Comparison of ENCODE assay signal across 12 mouse cellular contexts in genomic region chr9:98842117-98842516, GRCm38 (mm10). TPM values are rescaled to one million over a fixed set of nuclear protein-coding genes. Genes with fewer than 3 reads are reported as not detected.
DNase-seq lines count a peak whose midpoint lies in the region; ATAC-seq lines count a peak whose summit lies in the region.
"Had no signal": no experiment of that assay in that cellular context is flagged by ENCODE, and none has a peak within 500 bp of the region (broad histone marks: within the 10 kb centered on the region; RNA-seq: fewer than 3 reads in every experiment).

Gene Prr23a1 (plus strand): TSS chr9:98842503.

- H3K27me3 ChIP-seq in intestine, embryonic 14.5 days (replicated peaks; ENCODE audit: control insufficient read depth, insufficient read depth, low read length): no peaks in the 10 kb centered on the region
- H3K27me3 ChIP-seq in intestine, embryonic 16.5 days (replicated peaks; ENCODE audit: control insufficient read depth, insufficient read depth, low read length): no peaks in the 10 kb centered on the region
- H3K27me3 ChIP-seq in embryonic facial prominence, embryonic 10.5 days (replicated peaks; ENCODE audit: low read depth, poor library complexity, severe bottlenecking): peaks cover 14% of the 10 kb centered on the region
- H3K27me3 ChIP-seq in hindbrain, embryonic 13.5 days: 0 out of 2 replicates have a peak, but pooled peaks cover 5% of the 10 kb centered on the region
- H3K27me3 ChIP-seq in neural tube, embryonic 13.5 days: no peaks in the 10 kb centered on the region

- H3K4me3 ChIP-seq in intestine, embryonic 14.5 days (ENCODE audit: low read depth, low read length): no peak within 1 kb of the TSS
- H3K4me3 ChIP-seq in intestine, embryonic 16.5 days (ENCODE audit: low read length): no peak within 1 kb of the TSS
- peak within 1 kb of the TSS; percentile 33; the same call in 1 of the 2 replicates for H3K4me3 ChIP-seq in embryonic facial prominence, embryonic 10.5 days
- peak within 1 kb of the TSS; percentile 22 for H3K4me3 ChIP-seq in hindbrain, embryonic 13.5 days
- peak within 1 kb of the TSS; percentile 14; the same call in 1 of the 2 replicates for H3K4me3 ChIP-seq in neural tube, embryonic 13.5 days

- no peaks in the 10 kb centered on the region for H3K36me3 ChIP-seq in intestine, embryonic 14.5 days (ENCODE audit: control insufficient read depth, insufficient read depth, low read length)
- no peaks in the 10 kb centered on the region for H3K36me3 ChIP-seq in intestine, embryonic 16.5 days (ENCODE audit: control insufficient read depth, insufficient read depth, low read length)
- no peaks in the 10 kb centered on the region for H3K36me3 ChIP-seq in embryonic facial prominence, embryonic 10.5 days (replicated peaks)
- H3K36me3 ChIP-seq in hindbrain, embryonic 13.5 days: no peaks in the 10 kb centered on the region
- no peaks in the 10 kb centered on the region for H3K36me3 ChIP-seq in neural tube, embryonic 13.5 days

- ATAC-seq in intestine, embryonic 14.5 days (replicated peaks; ENCODE audit: low FRiP score, low TSS enrichment, low read depth): no peak
- no peak for ATAC-seq in intestine, embryonic 16.5 days
- no peak for ATAC-seq in hindbrain, embryonic 13.5 days (ENCODE audit: low FRiP score)
- ATAC-seq in neural tube, embryonic 13.5 days (ENCODE audit: low read depth): no peak
- ATAC-seq in megakaryocyte-erythroid progenitor cell, adult 5-6 weeks (replicated peaks; ENCODE audit: low FRiP score, low TSS enrichment, poor library complexity, severe bottlenecking): no peak

- 51% methylated on average over 22 of the region's 22 CpGs for WGBS in intestine, embryonic 14.5 days
- 58% methylated on average over 22 of the region's 22 CpGs for WGBS in intestine, embryonic 16.5 days
- 57% methylated on average over 22 of the region's 22 CpGs for WGBS in embryonic facial prominence, embryonic 10.5 days
- 61% methylated on average over 22 of the region's 22 CpGs for WGBS in hindbrain, embryonic 13.5 days
- WGBS in neural tube, embryonic 13.5 days: 57% methylated on average over 22 of the region's 22 CpGs

- H3K4me2 ChIP-seq in intestine, embryonic 14.5 days (ENCODE audit: low read length): 0 out of 2 replicates have a peak within 1 kb of the TSS, but pooled peaks have one; percentile 22
- H3K4me2 ChIP-seq in intestine, embryonic 16.5 days (ENCODE audit: low read depth, low read length): no peak within 1 kb of the TSS
- peak within 1 kb of the TSS; percentile 39 for H3K4me2 ChIP-seq in hindbrain, embryonic 13.5 days
- peak within 1 kb of the TSS; percentile 36 for H3K4me2 ChIP-seq in neural tube, embryonic 13.5 days

- H3K9me3 ChIP-seq in intestine, embryonic 14.5 days (ENCODE audit: control insufficient read depth, low read length): no peaks in the 10 kb centered on the region
- H3K9me3 ChIP-seq in intestine, embryonic 16.5 days (ENCODE audit: control insufficient read depth, low read length): no peaks in the 10 kb centered on the region
- peaks cover 7% of the 10 kb centered on the region; the same call in 1 of the 2 replicates for H3K9me3 ChIP-seq in embryonic facial prominence, embryonic 10.5 days
- H3K9me3 ChIP-seq in hindbrain, embryonic 13.5 days: peaks cover 5% of the 10 kb centered on the region; the same call in 1 of the 2 replicates
- no peaks in the 10 kb centered on the region for H3K9me3 ChIP-seq in neural tube, embryonic 13.5 days

- H3K9ac ChIP-seq in intestine, embryonic 14.5 days (ENCODE audit: low read length): no peak within 1 kb of the TSS
- no peak within 1 kb of the TSS for H3K9ac ChIP-seq in intestine, embryonic 16.5 days (ENCODE audit: low read depth, low read length)
- no peak within 1 kb of the TSS for H3K9ac ChIP-seq in hindbrain, embryonic 13.5 days
- H3K9ac ChIP-seq in neural tube, embryonic 13.5 days: no peak within 1 kb of the TSS

- no peak within 1 kb of the TSS for H3K27ac ChIP-seq in intestine, embryonic 14.5 days (ENCODE audit: low read depth)
- H3K27ac ChIP-seq in intestine, embryonic 16.5 days (ENCODE audit: low read length): no peak within 1 kb of the TSS
- no peak within 1 kb of the TSS for H3K27ac ChIP-seq in embryonic facial prominence, embryonic 10.5 days (replicated peaks)
- H3K27ac ChIP-seq in hindbrain, embryonic 13.5 days: no peak within 1 kb of the TSS
- no peak within 1 kb of the TSS for H3K27ac ChIP-seq in neural tube, embryonic 13.5 days (replicated peaks)

- DNase-seq in intestine, embryonic 14.5 days (ENCODE audit: low spot score): no peak
- no peak for DNase-seq in embryonic facial prominence, embryonic 10.5 days (ENCODE audit: low spot score)
- no peak for DNase-seq in adrenal gland, adult 18-20 months (ENCODE audit: low spot score in 2 of 2)
- no peak for DNase-seq in left cerebral cortex, adult 18-20 months (ENCODE audit: low spot score in 2 of 2)
- DNase-seq: cerebellum, adult 18-20 months; kidney, adult 11 months had no signal

- no peaks in the 10 kb centered on the region for H3K4me1 ChIP-seq in intestine, embryonic 14.5 days (replicated peaks; ENCODE audit: control insufficient read depth, insufficient read depth, low read length)
- H3K4me1 ChIP-seq in intestine, embryonic 16.5 days (ENCODE audit: control insufficient read depth, insufficient read depth, low read length): no peaks in the 10 kb centered on the region
- no peaks in the 10 kb centered on the region for H3K4me1 ChIP-seq in embryonic facial prominence, embryonic 10.5 days
- H3K4me1 ChIP-seq in hindbrain, embryonic 13.5 days (replicated peaks): no peaks in the 10 kb centered on the region
- no peaks in the 10 kb centered on the region for H3K4me1 ChIP-seq in neural tube, embryonic 13.5 days (replicated peaks)

RNA-seq across cellular contexts. Expression of gene Prr23a1, which starts in this region (rescaled TPM):
- polyA plus RNA-seq in intestine, embryonic 14.5 days (2014; fragmentation: Nextera tagmentation; extraction: Ambion mirVana): not detected in 2 replicates
- not detected in 2 replicates for polyA plus RNA-seq in intestine, embryonic 16.5 days (2015; fragmentation: Nextera tagmentation; extraction: Ambion mirVana)
- polyA plus RNA-seq in embryonic facial prominence, embryonic 10.5 days (2016; fragmentation: Nextera tagmentation; extraction: Ambion mirVana): 0.18 TPM in 1 of 2 replicates, not detected in the other
- 0.23 TPM in 1 of 2 replicates, not detected in the other for polyA plus RNA-seq in hindbrain, embryonic 13.5 days (2015; fragmentation: Nextera tagmentation; extraction: Ambion mirVana)
- polyA plus RNA-seq in neural tube, embryonic 13.5 days (2015; fragmentation: Nextera tagmentation; extraction: Ambion mirVana): not detected in 2 replicates
- not detected in 2 replicates for total RNA-seq in megakaryocyte-erythroid progenitor cell, adult 5-6 weeks (2014; fragmentation: Nextera tagmentation)
- total RNA-seq in megakaryocyte-erythroid progenitor cell, adult 5-6 weeks (2017): not detected in 2 replicates
- total RNA-seq in adrenal gland, adult 18-20 months (2021): not detected
- total RNA-seq in left cerebral cortex, adult 18-20 months (2021): not detected
- total RNA-seq: layer of hippocampus, postnatal 25 days had no signal
- polyA plus RNA-seq: liver, embryonic 16.5 days had no signal

Comparison
In these comparisons a context has a peak if more than half of its experiments do, and no peak if none do; other contexts are left out.
1. H3K4me3 ChIP-seq: peak in embryonic facial prominence, embryonic 10.5 days (single experiment), hindbrain, embryonic 13.5 days (single experiment) and neural tube, embryonic 13.5 days (single experiment); none in intestine, embryonic 14.5 days (single experiment) and intestine, embryonic 16.5 days (single experiment).